Mouse (Mus musculus) left cerebral cortex, postnatal 4 days (tissue): ENCODE data around the gene Cpsf6. TPM values are rescaled to one million over a fixed set of nuclear protein-coding genes. Genes with fewer than 3 reads are reported as not detected.

Experiments
- DNase-seq: peaks from one replicate; pipeline ENCODE4 v3.0.0-alpha.2; 2022
- intact Hi-C: fragments of 180-260 bp; cut with DNase I; formaldehyde crosslinking; loops from one replicate; pipeline ENCODE4 v1.15.1; 2025
- total RNA-seq, 2 experiments: library from RNA; stranded (reverse); gene quantifications; 2 replicates each; pipeline ENCODE4 v1.2.3; 2021

Gene Cpsf6
- total RNA-seq, 2 experiments from 2014 or later: 145 to 163 TPM

DNA sequence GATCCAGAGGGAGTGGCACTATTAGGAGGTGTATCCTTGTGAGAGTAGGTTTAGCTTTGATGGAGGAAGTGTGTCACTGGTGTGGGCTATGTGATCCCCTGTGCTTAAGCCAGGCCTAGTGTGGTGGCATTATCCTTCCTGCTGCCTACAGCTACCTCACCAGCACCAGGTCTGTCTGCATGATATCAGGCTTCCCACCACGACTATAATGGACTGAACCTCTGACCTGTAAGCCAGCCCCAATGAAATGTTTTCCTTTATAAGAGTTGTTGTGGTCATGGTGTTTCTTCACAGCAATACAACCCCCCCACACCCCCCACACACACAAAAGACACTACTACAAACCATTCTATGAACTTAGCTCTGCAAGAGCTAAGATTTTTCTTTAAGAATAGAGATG, 34.9 kb upstream of the Cpsf6 start:
- no peak for DNase-seq
- intact Hi-C loops: no loop called here

DNA sequence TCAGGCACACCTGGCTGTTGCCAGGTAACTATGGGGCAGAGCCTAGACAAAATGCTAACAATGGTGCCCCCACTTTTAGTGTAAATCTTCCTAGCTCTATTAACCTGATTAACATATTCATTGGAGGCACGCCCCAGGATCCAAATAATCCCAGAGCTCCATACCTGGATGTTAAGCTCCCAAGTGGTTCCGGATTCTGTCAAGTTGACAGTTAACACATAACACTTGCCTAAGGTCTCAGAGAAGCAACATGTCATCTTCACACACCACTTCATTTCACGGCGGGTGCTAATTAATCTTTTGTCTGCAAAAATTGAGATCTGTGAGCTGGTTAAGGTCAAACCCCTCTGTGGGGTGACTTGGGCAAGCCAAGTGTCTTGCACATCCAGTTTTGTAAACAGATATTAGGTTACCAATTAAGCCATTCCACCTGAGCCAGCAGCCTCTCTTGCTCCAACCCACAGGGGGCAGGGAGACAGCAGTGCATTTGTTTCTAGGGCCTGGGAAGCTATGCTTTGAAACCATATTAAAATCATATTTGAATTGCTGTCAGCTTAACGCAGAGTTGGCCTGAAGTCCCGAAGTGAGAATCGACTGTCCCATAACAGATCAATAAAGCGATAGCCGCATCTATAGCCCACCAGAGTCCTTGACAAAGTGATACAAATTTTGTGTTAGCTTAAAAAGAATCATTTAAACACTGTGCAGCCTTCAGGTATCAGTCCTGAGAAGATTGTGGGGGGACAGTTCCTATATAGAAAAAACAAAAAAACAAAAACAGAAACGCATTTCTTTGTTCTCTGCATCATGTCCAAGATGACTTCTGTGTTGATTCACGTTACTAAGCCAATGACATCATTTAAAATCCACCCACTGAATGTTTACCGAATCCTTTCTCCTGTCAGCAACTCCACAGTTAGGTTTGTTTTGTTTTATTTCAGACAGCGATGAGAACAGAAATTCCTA, 34.0 kb upstream of the Cpsf6 start:
- DNase-seq: no peak
- intact Hi-C loops: no loop called here

DNA sequence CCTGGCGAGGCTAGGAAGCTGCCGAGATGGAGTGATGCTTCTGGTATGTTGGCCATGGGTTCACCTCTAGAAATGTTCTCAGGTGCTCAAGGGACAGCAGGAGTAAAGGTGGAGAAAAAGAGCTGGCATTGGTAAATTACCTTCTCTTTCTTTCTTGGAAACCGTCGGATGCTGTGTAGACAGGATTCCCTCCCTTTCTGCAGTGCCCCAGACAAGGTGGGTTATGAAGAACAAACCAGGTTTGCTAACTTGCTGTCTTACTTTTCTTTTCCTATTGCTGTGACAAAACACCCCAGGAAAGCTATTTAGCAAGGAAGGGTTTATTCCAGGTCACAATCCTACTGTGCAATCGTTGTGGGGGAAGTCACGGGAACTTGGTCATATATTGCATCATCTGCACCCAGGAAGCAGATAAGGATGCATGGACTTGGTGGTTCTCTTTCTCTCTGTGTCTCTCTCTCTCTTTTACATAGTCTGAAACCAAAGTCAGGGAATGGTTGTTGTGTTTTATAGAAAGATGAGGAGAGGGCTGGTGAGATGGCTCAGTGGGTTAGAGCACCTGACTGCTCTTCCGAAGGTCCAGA, 32.8 kb upstream of the Cpsf6 start:
- no peak for DNase-seq
- intact Hi-C loops: no loop called here

DNA sequence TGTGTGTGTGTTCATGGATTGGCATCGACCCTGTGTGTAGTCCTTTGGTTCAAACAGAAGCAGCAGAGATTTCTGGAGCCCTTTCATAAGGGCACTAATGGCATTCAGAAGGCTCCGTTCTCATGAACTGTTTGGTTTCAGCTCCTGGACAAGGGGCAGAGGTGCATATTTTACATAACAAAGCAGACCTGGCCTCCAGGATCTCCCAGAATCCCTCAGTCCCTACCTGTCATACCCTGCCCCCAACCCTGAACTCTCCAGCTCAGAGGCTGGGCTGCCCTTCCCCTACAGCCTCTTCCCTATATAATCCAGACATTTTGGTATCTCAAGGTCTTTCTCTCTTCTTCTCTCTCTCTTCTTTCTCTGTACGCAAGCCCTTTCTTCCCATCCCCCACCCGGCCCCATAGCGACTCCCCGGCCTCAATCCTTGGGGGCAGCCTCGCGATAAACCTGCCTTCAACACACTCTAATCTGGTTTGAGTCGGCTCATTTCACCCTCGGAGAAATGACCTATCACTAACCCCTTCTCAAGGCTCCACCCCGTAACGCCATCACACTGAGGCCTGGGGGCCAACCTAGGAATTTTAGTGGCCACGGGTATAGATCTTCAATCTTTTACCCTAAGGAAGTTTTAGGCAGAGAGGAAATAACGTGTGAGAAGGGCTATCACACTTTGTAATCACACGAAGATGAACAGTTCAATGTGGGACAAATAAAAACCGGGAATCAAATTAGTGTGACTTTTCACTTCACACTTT, 32.1 kb upstream of the Cpsf6 start:
- intact Hi-C loops: no loop called here
- DNase-seq: no peak

DNA sequence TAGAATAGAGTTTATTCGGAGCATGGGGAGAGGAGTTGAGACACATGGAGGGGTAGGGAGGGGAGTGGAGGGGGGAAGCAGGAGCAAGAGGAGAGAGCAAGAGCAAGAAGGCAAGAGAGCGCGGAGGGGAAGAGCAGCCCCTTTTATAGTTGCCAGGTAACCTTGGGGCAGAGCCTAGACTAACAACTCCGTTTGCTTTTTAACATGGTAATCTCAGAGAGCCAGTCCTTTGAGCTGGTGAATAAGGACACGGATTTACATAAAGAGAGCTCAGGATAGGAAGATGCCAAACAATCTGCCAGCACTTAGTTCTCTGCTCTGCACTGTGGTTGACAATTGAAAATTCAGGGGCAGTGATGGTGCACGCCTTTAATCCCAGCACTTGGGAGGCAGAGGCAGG, 31.3 kb upstream of the Cpsf6 start:
- no peak for DNase-seq
- intact Hi-C loops: no loop called here

DNA sequence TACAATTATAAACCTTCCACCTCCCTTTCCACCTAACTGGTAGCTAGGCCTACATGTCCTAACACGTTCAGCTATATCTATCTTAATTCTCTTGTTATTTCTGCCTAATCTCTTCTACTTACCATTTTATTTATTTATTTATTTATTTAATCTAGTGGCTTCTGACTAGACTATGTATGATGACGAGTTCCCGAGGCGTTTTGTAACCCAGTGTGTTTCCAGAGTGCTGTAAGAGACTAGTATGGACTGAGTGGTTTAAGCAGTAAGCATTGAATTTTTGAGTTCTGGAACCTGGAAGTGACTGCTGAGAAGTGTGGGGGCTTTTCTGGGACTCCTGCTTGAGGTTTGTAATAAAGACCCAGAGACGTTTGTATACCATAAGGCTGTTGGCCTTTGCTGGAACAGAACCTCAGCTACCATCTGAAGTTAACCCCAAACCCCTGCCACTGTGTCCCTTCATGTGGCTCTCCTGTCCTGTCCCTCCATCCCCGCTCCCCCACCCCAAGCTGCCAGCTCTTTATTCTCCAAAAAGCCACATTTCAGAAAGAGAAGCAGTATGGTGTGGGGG, 30.8 kb upstream of the Cpsf6 start:
- intact Hi-C loops: no loop called here
- no peak for DNase-seq

DNA sequence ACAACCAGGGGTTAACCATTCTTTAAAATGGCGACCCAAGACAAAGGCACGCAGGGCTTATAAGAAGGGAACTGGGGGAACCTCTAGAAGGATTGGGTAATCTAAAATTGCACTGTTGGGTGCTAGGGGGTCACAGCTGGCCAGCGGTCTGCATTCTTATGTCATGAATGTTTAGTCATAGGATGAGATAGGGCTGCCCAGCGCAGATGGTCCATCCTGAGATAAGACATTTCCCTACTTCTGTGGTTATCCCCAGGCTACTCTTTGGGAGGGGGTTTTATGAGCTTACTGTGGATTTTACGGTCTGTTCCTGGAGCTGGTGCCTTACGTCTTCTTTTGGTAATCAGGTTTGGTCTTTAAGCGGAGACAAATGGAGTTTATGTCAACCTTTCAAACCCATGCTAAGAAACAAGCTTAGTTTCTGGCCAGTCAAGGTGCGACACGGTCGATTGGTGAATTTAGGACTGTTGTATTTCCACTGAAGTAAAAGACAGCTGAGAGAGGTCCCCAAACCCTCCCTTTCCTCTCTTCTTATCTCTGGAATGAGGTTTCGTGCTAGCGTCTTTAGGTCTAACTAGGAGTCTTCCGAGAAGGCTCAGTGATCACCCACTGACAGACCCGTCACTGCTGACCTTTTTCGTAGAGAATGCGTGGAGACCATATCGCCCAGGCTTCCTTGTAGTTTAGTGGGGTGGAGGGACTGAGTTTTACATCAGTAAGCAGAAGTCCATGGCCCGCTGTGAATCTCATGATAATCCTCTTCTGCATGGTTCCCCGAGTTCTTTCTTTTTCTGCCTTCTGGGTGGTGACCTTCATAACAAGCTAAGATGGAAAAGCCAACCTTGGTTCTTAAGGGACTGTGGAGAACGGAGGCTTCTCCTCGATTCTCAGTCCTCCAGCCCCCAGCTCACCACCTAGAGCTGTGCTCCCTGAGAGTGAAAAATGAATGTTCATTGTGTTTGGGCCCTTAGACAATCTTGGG, 29.8 kb upstream of the Cpsf6 start:
- no peak for DNase-seq
- intact Hi-C loops: no loop called here

DNA sequence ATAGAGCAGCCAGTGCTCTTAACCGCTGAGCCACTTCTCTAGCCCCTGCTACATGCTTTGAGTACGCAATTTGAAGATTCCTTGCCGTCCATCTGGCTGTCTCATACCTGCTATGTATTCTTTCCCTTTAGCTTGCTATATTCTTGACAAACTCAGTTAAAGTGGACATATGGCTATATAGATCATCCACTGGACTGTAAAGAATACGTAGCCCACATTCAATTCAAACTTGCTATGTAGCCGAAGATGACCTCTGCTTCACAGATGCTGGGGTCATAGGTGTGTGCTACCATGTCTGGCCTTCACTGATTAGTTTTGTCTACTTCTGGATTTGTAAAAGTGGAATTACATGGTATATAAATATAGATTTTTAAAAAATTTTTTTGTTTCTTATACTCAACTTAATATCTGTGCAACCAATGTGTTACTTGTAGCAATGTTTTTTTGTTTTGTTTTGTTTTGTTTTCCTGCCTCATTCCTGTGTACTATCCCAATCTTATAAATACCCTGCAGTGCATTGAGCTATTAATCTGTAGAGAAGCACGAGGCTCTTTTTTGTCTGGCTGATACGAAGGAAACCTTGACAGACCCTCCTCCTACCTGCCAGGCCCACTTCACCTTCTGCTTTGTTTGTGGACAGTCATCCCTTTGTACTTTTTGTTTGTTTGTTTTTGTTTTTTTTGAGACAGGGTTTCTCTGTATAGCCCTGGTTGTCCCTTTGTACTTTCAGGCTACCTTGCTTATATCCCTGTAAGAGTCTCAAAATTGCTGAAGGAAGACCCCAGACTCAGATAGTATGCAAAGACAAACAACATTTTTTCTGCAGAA, 28.9 kb upstream of the Cpsf6 start:
- DNase-seq: no peak
- intact Hi-C loops: no loop called here

DNA sequence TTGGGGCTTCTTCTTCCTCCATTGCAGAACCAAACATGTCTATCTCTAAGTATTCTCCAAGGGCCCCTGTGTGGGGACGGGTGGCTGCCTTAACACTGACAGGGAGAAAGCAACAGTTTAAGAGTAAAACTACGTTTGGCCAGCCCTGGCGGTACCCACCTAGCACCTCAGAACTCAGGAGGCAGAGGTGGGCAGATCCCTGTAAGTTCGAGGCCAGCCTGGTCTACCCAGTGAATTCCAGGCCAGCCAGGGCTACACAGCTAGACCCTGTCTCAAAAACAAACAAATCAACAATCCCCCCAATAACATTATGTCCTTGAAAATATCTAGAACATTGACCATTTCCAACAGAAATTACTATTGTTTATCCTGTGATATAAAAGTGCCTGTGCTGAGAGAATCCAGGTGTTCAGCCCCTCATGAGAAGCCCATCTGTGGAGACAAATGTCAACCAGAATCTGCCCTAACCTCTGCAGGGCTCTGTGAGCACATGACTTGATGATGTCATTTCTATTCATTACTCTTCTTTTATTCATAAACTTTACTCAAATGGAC, 28.0 kb upstream of the Cpsf6 start:
- DNase-seq: no peak
- intact Hi-C loops: no loop called here

DNA sequence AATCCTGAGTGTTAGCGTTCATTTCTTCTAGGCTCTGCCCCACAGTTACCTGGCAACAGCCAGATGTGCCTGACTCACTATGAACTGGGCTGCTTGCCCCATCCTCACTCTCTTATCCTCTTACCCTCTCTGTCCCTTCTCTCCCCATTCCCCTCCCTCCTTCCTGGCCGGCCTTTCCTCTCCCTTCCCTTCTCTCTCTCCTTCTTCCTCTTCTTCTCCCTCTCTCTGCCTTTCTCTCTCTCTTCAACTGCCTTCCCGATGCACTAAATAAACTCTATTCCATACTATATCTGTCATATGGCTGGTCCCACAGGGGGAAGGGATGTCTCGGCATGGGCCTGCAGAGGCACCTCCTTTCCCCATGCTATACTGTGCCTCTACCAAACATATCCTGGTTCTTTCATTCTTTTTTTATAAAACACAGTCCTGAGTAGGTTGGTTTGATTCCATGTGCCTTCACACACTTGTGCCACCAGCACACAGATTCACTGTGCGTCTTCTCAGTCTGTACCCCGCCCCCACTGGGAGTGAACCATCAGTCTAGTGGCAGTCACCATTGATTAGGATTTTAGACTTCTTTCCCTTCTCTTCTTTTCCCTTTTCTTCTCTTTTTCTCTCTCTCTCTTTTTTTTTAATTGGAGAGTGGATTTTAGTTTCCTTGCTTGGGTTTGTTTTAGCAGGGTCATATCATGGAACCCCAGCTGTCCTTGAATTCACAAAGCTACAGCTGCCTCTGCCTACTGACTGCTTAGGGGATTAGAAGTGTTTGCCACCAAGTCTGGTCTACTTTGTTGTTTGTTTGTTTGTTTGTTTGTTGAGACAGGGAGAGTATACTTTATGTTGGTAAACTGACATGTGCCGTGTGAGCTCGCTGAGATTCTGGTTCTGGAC, 27.3 kb upstream of the Cpsf6 start:
- no peak for DNase-seq
- intact Hi-C loops: no loop called here

DNA sequence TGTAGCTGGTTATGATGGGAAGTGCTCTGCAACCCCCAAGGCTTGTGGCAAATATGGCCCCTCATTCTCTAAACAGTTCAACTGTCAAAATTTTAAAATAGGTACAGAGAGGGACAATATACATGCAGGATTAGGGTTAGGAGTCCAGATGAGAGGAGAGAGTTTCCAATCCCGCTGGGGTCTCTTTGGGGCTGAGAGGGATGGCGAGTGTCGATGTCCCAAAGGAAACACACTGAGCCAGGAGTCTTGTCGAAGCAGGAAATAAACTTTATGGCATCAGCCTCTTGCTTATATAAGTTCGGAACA, 26.4 kb upstream of the Cpsf6 start:
- DNase-seq: no peak
- intact Hi-C loops: no loop called here

DNA sequence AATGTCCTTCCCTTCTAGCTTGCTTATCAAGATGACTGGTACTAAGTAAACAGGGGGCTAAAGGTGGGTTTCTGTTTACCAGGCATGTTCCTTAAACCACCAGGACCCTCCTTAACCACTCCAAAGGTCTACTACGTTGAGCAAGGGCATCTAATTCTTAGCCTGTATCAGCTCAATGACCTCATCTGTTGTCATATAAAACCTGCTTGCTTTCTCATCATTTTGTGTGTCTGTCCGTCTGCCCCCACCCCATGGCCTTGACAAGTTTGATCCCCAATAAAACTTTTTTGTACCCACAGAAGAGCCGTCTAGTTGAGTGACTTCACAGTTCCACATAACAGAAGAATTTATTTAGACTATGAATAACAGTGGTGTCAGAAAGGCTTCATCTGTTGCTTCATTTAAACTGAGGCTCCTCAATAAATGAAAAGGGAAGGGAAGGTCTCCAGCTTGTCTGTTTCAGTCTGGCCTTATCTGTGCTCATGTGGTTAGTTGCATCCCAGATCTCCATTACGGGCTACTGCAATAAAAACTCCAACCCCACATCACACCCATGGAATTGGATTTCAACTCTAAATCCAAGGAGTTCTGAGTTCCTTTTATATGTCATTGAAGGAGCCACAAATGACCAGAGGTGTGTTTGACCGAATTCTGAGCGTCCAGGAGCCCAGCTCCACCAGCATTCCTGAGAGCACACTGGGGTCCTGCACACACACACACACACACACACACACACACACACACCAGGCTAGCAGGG, 25.9 kb upstream of the Cpsf6 start:
- intact Hi-C loops: no loop called here
- DNase-seq: no peak

DNA sequence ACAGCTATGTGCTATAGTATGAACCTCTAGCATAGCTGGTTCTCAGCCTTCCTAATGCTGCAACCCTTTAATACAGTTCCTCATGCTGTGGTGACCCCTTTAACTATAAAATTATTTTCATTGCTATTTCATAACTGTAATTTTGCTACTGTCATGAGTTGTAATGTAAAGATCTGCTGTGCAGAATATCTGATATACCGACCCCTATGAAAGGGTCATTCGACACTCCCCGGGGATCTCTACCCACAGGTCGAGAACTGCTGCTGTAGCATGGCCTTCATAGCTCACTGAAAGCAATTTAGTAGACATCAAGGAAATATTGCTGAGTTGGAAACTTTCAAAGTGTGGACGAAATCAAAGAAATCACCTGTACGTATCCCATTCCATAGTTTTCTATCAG, 24.6 kb upstream of the Cpsf6 start:
- intact Hi-C loops: no loop called here
- no peak for DNase-seq

DNA sequence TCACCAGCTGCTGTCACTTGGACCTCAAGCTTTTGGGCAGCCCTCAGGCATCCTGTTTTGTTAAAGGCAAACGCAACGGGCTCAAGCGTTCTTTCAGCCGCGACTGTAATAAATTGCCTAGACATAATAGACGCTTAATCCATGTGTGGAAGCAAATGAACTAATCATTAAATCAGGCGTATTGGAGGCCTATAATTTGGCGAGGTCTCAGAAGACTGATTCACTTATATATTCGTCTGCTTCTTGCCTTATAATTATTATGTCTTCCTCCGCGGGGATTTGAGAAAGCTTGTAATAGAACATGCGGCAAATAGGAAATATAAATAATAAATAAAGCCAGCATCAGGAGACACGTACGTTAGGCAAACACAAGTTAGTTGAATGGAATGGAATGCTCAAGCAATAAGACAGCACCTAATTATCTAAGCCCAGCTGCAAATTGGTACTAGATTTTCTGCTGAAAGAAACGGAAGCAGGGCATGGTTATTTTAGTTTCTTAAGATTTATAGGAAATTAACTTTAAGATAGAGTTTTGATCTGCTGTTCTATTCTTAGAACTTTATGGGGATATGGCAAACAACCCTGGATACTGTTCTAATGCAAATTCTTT, 23.6 kb upstream of the Cpsf6 start:
- DNase-seq: no peak
- intact Hi-C loops: no loop called here

DNA sequence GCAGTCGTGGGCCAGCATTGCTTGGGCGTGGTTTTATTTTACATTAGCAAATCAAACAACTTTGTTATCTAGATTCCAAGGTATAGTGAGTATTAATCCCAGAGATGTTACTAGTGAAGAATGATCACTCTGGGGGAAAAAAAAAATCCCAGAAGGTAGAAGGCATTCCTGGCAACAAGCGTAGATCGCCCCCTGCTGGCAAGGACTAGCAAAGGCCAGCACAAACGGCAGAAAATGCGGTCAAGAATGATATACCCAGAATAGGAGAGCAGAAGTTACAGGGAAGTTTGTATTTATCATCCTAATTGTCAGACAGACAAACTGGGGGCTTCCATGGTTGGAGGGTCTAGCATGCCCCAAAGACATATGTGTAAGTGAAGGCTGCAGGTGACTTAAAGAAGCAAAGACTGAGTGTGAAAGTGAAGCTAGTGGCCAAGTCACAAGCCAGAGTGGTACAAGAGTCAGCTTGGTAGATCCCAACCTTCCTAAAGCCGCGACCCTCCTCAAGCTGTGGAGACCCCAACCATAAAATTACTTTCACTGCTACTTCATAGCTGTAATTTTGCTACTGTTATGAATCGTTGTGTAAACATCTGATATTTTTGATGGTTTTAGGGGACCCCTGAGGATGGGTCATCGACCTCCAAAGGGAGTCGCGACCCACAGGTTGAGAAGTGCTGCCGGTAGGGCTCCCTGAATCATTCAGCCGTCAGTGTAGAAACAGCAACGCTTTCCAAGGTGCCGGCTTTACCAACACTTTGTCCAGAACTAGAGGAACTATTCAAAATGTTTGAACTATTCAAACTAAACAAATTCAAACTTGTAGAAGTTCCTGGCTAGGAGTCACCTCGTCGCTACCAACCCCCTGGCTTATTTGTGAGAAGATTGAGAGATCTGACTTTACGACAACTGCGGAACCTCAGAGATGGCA, 22.9 kb upstream of the Cpsf6 start:
- intact Hi-C loops: no loop called here
- DNase-seq: peak; percentile 59

DNA sequence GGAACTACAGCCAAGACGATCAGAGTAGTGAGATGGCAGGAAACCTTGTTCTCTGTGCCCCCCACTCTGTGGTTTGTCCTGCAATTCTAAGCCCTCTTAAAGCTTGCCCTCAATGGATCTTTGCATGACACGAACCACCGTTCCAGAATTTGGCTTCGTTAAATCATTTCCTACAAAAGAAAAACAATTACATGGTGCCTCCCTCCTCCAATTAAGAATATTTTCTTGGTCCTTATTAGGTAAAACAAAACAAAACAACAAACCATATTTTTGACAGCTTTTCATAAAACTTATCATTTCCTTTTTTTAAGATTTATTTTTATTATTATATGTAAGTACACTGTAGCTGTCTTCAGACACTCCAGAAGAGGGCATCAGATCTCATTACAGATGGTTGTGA, 21.5 kb upstream of the Cpsf6 start:
- no peak for DNase-seq
- intact Hi-C loops: no loop called here
